Mouse (Mus musculus) neural tube, embryonic 12.5 days (tissue): Measurements from ENCODE around the gene Prtg. TPM values are rescaled to one million over a fixed set of nuclear protein-coding genes. Genes with fewer than 3 reads are reported as not detected.

Experiments used
- polyA plus RNA-seq: library from polyadenylated mRNA; unstranded; fragments of >200 nt; fragmentation: Nextera tagmentation; extraction: Ambion mirVana; gene quantifications from 2 replicates; pipeline ENCODE4 v1.2.1, GENCODE M21; 2016

Gene Prtg
- polyA plus RNA-seq, 1 experiment from 2014 or later: 1.2 TPM

Other genes with a start within 250 kb of the Prtg start
- 605 and 637 TPM in 2 replicates for gene Nedd4, start 144.5 kb upstream of the Prtg start, polyA plus RNA-seq
- gene Pygo1, start 118.8 kb downstream of the Prtg start, polyA plus RNA-seq: 12.0 and 13.0 TPM in 2 replicates
- gene Dyx1c1, start 151.9 kb downstream of the Prtg start, polyA plus RNA-seq: 2.0 and 2.2 TPM in 2 replicates
- gene Gm44503, start 152.0 kb downstream of the Prtg start, polyA plus RNA-seq: not detected in 2 replicates
- gene Ccpg1os, start 178.5 kb downstream of the Prtg start, polyA plus RNA-seq: 21.6 and 25.9 TPM in 2 replicates
- gene Ccpg1, start 178.6 kb downstream of the Prtg start, polyA plus RNA-seq: 33.3 and 35.5 TPM in 2 replicates
- gene Pigb, start 233.5 kb downstream of the Prtg start, polyA plus RNA-seq: 9.4 and 13.1 TPM in 2 replicates
- gene Rab27a, start 238.0 kb downstream of the Prtg start, polyA plus RNA-seq: 1.2 and 1.3 TPM in 2 replicates